Mouse (Mus musculus) thymus, adult 18-20 months (tissue): ENCODE results near the gene Dlgap4.
"Not testable (repeated sequence)": the region's sequence is repeated elsewhere in the genome, so short reads cannot be mapped to it uniquely, and the experiment has no call there.

Experiments
- DNase-seq, 2 experiments: peaks; one replicate each; pipeline ENCODE4 v3.0.0; 2022; ENCODE audit warnings: mixed read lengths in 2 of 2

Dlgap4 gene

GRCm38 (mm10) chr2:156779036-156779435 lies 165.5 kb downstream of the Dlgap4 start:
- DNase-seq = no peak

- no peak for DNase-seq
These were observed 166.0 kb downstream of the Dlgap4 start for GRCm38 (mm10) chr2:156779488-156779887.

- no peak for DNase-seq
These were observed 166.6 kb downstream of the Dlgap4 start for GRCm38 (mm10) chr2:156780129-156780528.

DNA sequence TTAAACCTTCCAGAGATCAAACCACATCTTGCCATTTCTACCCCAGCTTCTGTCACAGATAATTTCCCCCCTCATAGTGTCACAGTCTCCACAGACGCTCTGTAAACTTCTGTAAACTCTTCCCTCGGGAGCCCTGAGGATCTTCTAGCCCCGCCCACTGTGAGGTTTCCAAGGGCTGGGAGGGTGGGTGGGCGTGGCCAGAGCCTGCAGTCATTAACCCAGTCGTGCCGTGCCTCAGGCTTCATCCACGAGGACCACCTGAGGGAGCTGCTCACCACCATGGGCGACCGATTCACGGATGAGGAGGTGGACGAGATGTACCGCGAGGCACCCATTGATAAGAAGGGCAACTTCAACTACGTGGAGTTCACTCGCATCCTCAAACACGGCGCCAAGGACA lies 167.2 kb downstream of the Dlgap4 start:
- DNase-seq = no peak

GRCm38 (mm10) chr2:156781281-156781680 lies 167.8 kb downstream of the Dlgap4 start:
- DNase-seq = no peak

DNA sequence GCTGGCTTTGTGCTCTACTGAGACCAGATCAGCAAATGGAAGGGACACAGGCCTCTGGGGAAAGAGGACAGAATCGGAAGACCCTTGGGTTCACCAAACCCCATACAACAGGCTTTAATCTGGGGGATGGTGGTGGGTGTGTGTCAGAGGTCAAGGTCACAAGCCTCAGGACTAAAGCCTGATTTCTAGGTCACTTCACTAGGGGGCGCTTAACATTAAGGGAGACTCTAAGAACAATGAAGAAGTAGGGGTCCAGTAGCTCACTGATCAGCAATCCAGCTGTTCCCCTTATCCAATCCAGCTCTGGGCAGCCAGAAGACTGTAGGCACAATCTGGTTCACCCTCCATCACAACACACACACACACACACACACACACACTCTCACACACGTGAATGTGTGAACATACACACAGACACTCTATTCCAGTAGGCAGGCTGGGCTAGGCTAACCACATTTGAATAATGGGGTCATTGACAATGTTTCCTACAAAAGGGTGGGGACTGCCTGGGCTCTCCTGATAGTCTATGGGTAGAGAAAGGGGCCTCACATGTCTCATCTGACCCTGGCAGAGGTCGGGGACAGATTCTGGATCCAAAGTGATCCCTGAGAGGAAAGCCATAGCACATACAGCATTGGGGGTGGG lies 168.5 kb downstream of the Dlgap4 start:
- DNase-seq = no peak

- no peak for DNase-seq
These were observed 169.2 kb downstream of the Dlgap4 start for GRCm38 (mm10) chr2:156782481-156783348.

DNA sequence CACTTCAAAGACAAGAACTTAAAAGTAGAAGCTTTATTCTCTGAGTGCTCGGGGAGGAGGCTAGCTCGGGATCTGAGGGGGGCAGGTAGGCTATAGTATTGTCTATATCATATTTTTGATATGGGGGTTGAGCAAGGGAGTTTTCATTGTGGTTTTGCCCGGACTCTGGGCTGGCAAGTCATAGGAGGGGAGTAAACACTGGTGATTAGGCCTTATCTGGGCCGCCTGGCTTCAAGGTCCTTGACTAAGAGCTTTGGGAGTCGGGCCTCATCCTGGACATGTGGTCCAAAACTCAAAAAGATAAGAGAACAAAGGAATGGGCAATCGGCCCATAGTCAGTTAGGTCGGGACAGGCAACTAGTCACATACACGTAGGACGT lies 169.8 kb downstream of the Dlgap4 start:
- no peak for DNase-seq

- no peak for DNase-seq
These were observed 170.6 kb downstream of the Dlgap4 start for GRCm38 (mm10) chr2:156784016-156784585.

DNA sequence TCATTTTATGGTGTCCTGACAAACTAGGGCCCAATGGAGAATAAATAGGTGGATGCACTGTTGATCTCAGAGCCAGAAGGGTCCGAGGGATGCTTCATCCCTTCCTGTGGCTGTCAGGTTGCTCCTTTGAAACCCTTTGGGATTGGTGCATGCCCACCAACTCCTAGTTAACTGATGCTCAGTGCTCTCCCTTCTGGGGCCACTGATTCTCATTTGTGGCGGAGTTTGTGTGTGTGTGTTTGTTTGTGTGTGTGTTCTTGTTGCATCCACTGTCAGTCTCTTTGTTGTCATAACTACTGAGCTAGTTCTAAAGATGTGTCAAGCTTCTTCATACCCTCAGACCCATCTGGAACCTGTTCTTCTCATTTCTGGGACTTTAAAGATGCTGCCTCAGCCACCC lies 171.4 kb downstream of the Dlgap4 start:
- no peak for DNase-seq

DNA sequence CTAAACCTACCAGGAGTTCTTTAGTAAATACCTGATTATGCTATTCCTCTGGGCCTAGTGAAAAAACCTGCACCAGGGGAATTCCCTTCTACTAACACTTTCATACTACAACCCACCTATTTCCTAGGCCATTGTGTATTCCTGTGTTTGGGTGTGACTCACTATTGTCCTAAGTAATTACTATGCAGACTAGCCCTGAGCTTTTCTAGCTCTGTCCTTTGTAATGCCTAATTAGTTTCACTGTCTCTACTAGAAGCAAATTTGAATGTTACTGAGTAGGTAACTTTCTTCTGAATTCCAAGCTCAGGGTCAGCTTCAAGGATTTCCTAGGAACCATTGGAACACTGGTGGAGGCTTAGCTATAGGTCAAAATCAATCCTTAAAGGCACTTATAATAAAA lies 172.9 kb downstream of the Dlgap4 start:
- not testable (repeated sequence) for DNase-seq

DNA sequence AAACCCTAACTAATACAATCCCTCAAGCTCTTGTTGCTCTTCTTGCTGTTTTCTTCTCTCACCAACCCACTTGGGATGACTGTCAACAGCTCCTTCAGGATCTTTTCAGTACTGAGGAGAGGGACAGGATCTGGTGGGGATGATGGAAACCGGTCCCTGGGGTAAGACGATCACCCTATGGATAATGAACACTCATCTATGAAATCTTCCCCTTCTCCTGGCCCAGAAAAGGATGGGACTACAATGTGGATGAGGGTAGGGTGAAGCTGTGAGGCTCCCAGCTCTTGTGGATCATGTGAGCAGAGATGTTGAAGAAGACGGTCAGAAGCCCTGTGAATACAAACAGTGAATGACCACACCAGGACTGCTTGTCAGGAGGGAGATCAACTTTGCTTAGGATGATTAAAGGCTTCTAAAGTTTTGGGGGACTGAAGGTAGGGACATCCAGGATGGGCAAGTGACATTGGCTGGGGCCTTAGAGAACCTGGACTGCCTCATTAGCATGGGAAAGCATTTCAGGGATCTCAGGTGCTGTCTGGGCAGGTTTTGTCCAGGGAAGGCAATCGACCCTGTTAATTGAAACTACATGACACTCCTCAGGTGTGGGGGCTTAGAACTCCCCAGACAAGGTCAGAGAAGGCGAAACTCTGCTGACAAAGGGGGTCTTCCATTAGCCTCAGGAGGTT lies 173.7 kb downstream of the Dlgap4 start:
- no peak for DNase-seq

- DNase-seq = no peak
These were observed 174.2 kb downstream of the Dlgap4 start for GRCm38 (mm10) chr2:156787776-156788105.

GRCm38 (mm10) chr2:156788836-156789235 lies 175.3 kb downstream of the Dlgap4 start:
- DNase-seq = no peak

- DNase-seq = no peak
These were observed 185.0 kb downstream of the Dlgap4 start for GRCm38 (mm10) chr2:156798516-156798915.

GRCm38 (mm10) chr2:156801045-156801444 lies 187.5 kb downstream of the Dlgap4 start:
- DNase-seq = no peak

DNA sequence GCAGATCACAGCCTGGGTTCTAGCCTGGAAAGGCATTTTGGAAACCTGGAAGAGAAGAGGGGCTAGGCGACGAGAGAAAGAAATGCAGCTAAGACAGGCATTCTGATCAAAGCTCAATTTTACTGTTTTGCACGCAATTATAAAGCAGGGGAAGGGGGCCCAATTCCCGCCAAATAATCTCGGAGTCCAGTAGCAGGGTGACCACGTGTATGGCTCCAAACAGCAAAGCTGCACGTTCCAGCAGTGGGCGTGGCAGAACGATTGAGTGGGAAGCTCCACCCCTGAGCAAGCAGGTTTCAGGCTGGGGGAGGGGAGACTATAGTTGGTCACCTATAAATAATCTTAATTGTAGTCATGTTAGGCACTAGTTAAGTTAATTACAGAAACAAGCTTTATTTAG lies 188.6 kb downstream of the Dlgap4 start:
- DNase-seq = not testable (repeated sequence)

- DNase-seq = no peak
These were observed 190.3 kb downstream of the Dlgap4 start for GRCm38 (mm10) chr2:156803698-156804372.

DNA sequence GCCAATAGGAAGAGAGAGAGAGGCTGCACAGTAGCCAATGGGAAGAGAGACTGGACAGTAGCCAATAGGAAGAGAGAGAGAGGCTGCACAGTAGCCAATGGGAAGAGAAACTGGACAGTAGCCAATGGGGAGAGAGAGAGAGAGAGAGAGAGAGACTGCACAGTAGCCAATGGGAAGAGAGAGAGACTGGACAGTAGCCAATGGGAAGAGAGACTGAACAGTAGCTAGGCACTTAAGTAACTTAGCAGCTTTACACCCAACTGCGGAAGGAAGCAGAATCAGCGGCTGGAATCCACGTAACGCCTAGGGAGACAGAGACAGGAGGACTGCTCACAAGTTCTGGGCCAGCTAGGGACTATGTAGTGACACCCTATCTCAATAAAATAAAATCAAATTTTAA lies 191.1 kb downstream of the Dlgap4 start:
- DNase-seq = no peak

DNA sequence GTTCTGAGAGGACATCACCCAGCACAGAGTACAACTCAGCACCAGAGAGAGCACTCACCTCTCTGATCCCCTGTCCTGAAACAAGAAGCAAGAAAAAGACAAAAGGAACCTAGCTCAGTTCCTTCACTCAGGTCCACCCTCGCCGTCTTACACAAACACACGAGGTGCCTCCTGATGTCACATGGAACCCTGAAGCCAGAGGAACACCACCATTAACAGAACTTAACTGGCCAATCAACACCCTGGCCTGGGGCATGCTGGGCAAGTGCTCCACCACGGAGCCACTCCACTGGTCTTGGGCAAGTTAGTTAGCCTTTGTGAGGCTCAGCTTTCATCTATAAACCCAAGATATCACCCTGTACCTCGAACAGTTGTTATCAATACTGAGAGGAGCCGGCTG lies 193.4 kb downstream of the Dlgap4 start:
- no peak for DNase-seq

GRCm38 (mm10) chr2:156809579-156809978 lies 196.1 kb downstream of the Dlgap4 start:
- peak; percentile 5 to 35 for DNase-seq

DNA sequence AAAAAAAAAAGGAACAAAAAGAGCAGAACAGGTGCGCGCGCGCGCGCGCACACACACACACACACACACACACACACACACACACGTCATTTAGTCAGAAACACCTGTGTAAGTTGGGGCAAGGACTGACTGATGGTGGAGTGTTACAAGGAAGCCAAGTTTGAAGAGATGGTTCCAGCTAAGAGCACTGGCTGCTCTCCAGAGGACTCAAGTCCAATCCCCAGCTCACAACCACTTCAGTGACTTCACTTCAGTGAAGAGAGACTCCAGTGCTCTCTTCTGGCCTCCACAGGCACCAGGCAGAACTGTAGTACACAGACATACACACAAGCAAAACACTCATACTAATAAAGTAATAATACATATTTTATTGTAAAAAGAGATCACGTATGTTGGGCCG lies 197.2 kb downstream of the Dlgap4 start:
- DNase-seq = no peak

DNA sequence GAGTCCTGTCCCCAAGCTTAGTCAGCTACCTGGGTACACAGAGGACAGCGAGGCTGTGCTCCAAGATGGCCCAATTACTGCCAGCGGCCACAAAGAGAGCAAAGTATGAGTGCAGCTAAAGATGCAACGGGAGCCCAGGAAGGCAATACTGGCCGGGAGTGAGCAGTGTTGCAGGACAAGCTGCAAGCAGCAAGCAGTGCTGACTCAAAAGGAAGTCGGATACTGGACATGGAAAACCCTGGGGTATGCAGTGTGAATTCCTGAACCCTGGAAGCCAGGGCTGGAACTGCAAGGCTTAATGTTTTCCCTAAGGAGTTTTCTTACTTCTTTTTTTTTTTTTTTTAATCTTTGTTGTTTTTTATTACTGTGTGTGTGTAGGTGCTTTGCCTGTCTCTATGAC lies 198.1 kb downstream of the Dlgap4 start:
- DNase-seq = no peak
